Mouse (Mus musculus): ENCODE results near the gene Filip1l. TPM values are rescaled to one million over a fixed set of nuclear protein-coding genes. Genes with fewer than 3 reads are reported as not detected.
A peak's percentile ranks its signal among the peaks of the same experiment; 100 is the strongest.

Filip1l gene
- polyA plus RNA-seq, 1 experiment, result 6.9 TPM

GRCm38 (mm10) chr16:57403825-57404224, 50.9 kb downstream of the Filip1l start:
- no peak for DNase-seq
- Histone ChIP-seq H3K4me1 (ENCODE audit: control insufficient read depth, insufficient read depth, low read length) (peaks cover 1% of the 10 kb centered on the region; the same call in 1 of the 2 replicates), H3K27me3 (replicated peaks; ENCODE audit: control insufficient read depth, insufficient read depth, low read length) (no peaks in the 10 kb centered on the region), H3K27ac (ENCODE audit: insufficient read depth, low read depth, low read length) (no peak overlapping the region), H3K36me3 (ENCODE audit: control insufficient read depth, insufficient read depth, low read length) (no peaks in the 10 kb centered on the region), H3K4me3 (ENCODE audit: insufficient read depth, low read depth, low read length) (no peak overlapping the region)
- TF ChIP-seq POLR2A (IDR thresholded peaks at IDR 0.05; ENCODE audit: low read depth, low read length) (no peak), CTCF (conservative IDR thresholded peaks at IDR 0.05; ENCODE audit: insufficient read depth, insufficient read length, low read depth, low read length) (no peak)
- WGBS, result 53% methylated on average over 5 of the region's 5 CpGs

- Histone ChIP-seq H3K4me1 (ENCODE audit: control insufficient read depth, insufficient read depth, low read length) (no peaks in the 10 kb centered on the region), H3K4me3 (ENCODE audit: insufficient read depth, low read depth, low read length) (no peak overlapping the region), H3K27ac (ENCODE audit: insufficient read depth, low read depth, low read length) (no peak overlapping the region), H3K27me3 (replicated peaks; ENCODE audit: control insufficient read depth, insufficient read depth, low read length) (no peaks in the 10 kb centered on the region), H3K36me3 (ENCODE audit: control insufficient read depth, insufficient read depth, low read length) (no peaks in the 10 kb centered on the region)
- DNase-seq, result no peak
- WGBS, result 64% methylated on average over 4 of the region's 4 CpGs
- no peak for TF ChIP-seq CTCF (conservative IDR thresholded peaks at IDR 0.05; ENCODE audit: insufficient read depth, insufficient read length, low read depth, low read length)
- no peak for TF ChIP-seq POLR2A (IDR thresholded peaks at IDR 0.05; ENCODE audit: low read depth, low read length)
These were observed 59.9 kb downstream of the Filip1l start for GRCm38 (mm10) chr16:57412766-57413165.

- 55% methylated on average over 2 of the region's 2 CpGs for WGBS
- Histone ChIP-seq H3K27me3 (replicated peaks; ENCODE audit: control insufficient read depth, insufficient read depth, low read length) (no peaks in the 10 kb centered on the region), H3K4me1 (ENCODE audit: control insufficient read depth, insufficient read depth, low read length) (peaks cover 2% of the 10 kb centered on the region; the same call in 1 of the 2 replicates), H3K4me3 (ENCODE audit: insufficient read depth, low read depth, low read length) (no peak overlapping the region), H3K36me3 (ENCODE audit: control insufficient read depth, insufficient read depth, low read length) (no peaks in the 10 kb centered on the region), H3K27ac (ENCODE audit: insufficient read depth, low read depth, low read length) (no peak overlapping the region)
- TF ChIP-seq POLR2A (IDR thresholded peaks at IDR 0.05; ENCODE audit: low read depth, low read length) (no peak), CTCF (conservative IDR thresholded peaks at IDR 0.05; ENCODE audit: insufficient read depth, insufficient read length, low read depth, low read length) (no peak)
- no peak for DNase-seq
These were observed 63.2 kb downstream of the Filip1l start for GRCm38 (mm10) chr16:57416049-57416448.

GRCm38 (mm10) chr16:57417017-57417416, 64.1 kb downstream of the Filip1l start:
- Histone ChIP-seq H3K4me1 (ENCODE audit: control insufficient read depth, insufficient read depth, low read length) (peaks cover 11% of the 10 kb centered on the region), H3K27ac (ENCODE audit: insufficient read depth, low read depth, low read length) (no peak overlapping the region), H3K4me3 (ENCODE audit: insufficient read depth, low read depth, low read length) (no peak overlapping the region), H3K27me3 (replicated peaks; ENCODE audit: control insufficient read depth, insufficient read depth, low read length) (no peaks in the 10 kb centered on the region), H3K36me3 (ENCODE audit: control insufficient read depth, insufficient read depth, low read length) (no peaks in the 10 kb centered on the region)
- no peak for DNase-seq
- WGBS, result 79% methylated on average over 9 of the region's 9 CpGs
- TF ChIP-seq POLR2A (IDR thresholded peaks at IDR 0.05; ENCODE audit: low read depth, low read length) (no peak), CTCF (conservative IDR thresholded peaks at IDR 0.05; ENCODE audit: insufficient read depth, insufficient read length, low read depth, low read length) (no peak)

DNA sequence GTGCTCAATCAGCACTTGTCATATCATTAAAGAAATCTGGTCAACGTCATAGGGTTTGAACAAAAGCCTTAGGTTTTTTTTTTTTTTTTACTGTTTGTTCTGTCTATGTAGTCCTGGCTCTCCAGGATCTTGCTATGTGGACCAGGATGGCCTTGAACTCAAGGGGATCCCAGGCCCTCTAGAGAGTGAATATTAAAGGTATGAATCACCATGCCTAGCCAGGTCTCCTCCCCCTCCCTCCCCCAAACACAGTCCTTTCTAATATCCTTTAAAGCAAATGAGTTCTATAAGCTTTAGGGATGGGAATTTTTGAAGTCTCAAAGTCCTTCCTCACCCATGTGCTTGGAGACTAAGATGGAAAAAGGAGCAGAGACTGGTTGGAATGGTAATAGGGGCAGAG, 65.1 kb downstream of the Filip1l start:
- no peak overlapping the region for H3K27ac ChIP-seq (ENCODE audit: insufficient read depth, low read depth, low read length)
- 90% methylated on average over 1 of the region's 1 CpGs for WGBS
- H3K4me1 ChIP-seq (ENCODE audit: control insufficient read depth, insufficient read depth, low read length), result peaks cover 14% of the 10 kb centered on the region
- H3K27me3 ChIP-seq (replicated peaks; ENCODE audit: control insufficient read depth, insufficient read depth, low read length), result no peaks in the 10 kb centered on the region
- no peak for TF ChIP-seq POLR2A (IDR thresholded peaks at IDR 0.05; ENCODE audit: low read depth, low read length)
- TF ChIP-seq CTCF (conservative IDR thresholded peaks at IDR 0.05; ENCODE audit: insufficient read depth, insufficient read length, low read depth, low read length), result no peak
- H3K4me3 ChIP-seq (ENCODE audit: insufficient read depth, low read depth, low read length), result no peak overlapping the region
- no peak for DNase-seq
- H3K36me3 ChIP-seq (ENCODE audit: control insufficient read depth, insufficient read depth, low read length), result no peaks in the 10 kb centered on the region

DNA sequence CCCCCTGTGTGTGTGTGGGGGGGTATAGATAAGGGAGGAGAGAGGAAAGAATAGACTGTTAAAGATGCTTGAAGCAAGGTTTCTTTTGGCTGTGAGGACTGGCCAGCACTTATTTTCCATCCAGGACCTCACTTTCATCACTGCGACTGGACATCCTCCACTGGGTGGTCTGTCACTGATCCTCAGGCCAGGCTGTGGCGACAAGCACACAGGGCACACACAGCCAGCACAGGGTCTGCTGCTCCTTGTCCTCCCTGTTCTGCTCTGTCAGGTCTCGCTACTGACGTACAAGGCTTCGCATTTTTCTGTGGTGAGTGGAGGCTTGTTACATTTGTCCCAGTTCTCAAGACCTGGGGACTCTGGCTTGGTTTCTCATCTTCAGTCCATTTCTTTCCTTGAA, 66.4 kb downstream of the Filip1l start:
- TF ChIP-seq CTCF (conservative IDR thresholded peaks at IDR 0.05; ENCODE audit: insufficient read depth, insufficient read length, low read depth, low read length) (no peak), POLR2A (IDR thresholded peaks at IDR 0.05; ENCODE audit: low read depth, low read length) (no peak)
- Histone ChIP-seq H3K27ac (ENCODE audit: insufficient read depth, low read depth, low read length) (0 out of 2 replicates have a peak overlapping the region, but pooled peaks have one; percentile 2), H3K27me3 (replicated peaks; ENCODE audit: control insufficient read depth, insufficient read depth, low read length) (no peaks in the 10 kb centered on the region), H3K36me3 (ENCODE audit: control insufficient read depth, insufficient read depth, low read length) (no peaks in the 10 kb centered on the region), H3K4me3 (ENCODE audit: insufficient read depth, low read depth, low read length) (no peak overlapping the region), H3K4me1 (ENCODE audit: control insufficient read depth, insufficient read depth, low read length) (peaks cover 14% of the 10 kb centered on the region)
- WGBS, result 69% methylated on average over 5 of the region's 5 CpGs
- DNase-seq, result peak; percentile 22

DNA sequence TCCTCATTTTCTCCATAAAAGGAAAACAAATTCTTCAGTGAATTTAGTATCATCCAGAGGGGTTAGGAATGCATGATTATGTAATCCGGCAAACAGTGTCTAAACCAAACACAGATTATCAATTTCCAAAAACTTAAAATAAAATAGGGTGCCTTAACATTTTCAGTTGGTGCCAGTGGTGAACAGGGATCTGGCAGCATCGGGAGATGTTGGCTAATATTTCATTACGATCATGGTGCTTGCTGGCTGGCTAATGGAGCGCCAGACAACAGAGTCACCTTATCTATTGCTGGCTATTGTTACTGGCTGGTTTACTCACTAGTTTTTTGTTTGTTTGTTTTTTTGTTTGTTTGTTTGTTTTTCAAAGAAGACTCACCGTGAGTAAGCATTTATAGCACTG, 67.0 kb downstream of the Filip1l start:
- Histone ChIP-seq H3K4me1 (ENCODE audit: control insufficient read depth, insufficient read depth, low read length) (peaks cover 14% of the 10 kb centered on the region), H3K27ac (ENCODE audit: insufficient read depth, low read depth, low read length) (no peak overlapping the region), H3K27me3 (replicated peaks; ENCODE audit: control insufficient read depth, insufficient read depth, low read length) (no peaks in the 10 kb centered on the region), H3K4me3 (ENCODE audit: insufficient read depth, low read depth, low read length) (no peak overlapping the region), H3K36me3 (ENCODE audit: control insufficient read depth, insufficient read depth, low read length) (no peaks in the 10 kb centered on the region)
- no peak for TF ChIP-seq POLR2A (IDR thresholded peaks at IDR 0.05; ENCODE audit: low read depth, low read length)
- TF ChIP-seq CTCF (conservative IDR thresholded peaks at IDR 0.05; ENCODE audit: insufficient read depth, insufficient read length, low read depth, low read length), result no peak
- no peak for DNase-seq
- 80% methylated on average over 5 of the region's 5 CpGs for WGBS

Measured in kidney, adult 2 months (tissue).